Mouse (Mus musculus) hindbrain, postnatal 0 days (tissue): ENCODE measurements at regions not wholly inside any gene's neighbourhood (a gene's known extent, or its start where the extent isn't known, plus 50 kb on each side); places are given as distances from the start of the nearest gene placed in this dataset.
"Not testable (repeated sequence)": the region's sequence is repeated elsewhere in the genome, so short reads cannot be mapped to it uniquely, and the experiment has no call there.

ENCODE experiments used
- ATAC-seq: fragments of 200-750 bp; cut with Nextera tagmentation; 2 replicates; pipeline ENCODE4 v1.8.0; 2017; ENCODE audit warnings: mild to moderate bottlenecking, moderate TSS enrichment, moderate library complexity
- DNase-seq: peaks from one replicate; pipeline ENCODE4 v3.0.0-alpha.2; 2015; ENCODE audit warnings: low spot score
- H3K27ac ChIP-seq: fragments of 300-500 bp; sonication (generic); 2 replicates; pipeline ENCODE4 v1.5.1; 2014; ENCODE audit warnings: mild to moderate bottlenecking
- H3K27me3 ChIP-seq: fragments of 300-500 bp; sonication (generic); 2 replicates; pipeline ENCODE4 v1.6.1; 2014; ENCODE audit warnings: low read length, mixed read lengths; ENCODE audit not compliant: insufficient read depth
- H3K36me3 ChIP-seq: fragments of 300-500 bp; sonication (generic); 2 replicates; pipeline ENCODE4 v1.6.1; 2014; ENCODE audit warnings: low read length, mixed read lengths; ENCODE audit not compliant: insufficient read depth
- H3K4me1 ChIP-seq: fragments of 300-500 bp; sonication (generic); 2 replicates; pipeline ENCODE4 v1.6.1; 2014; ENCODE audit warnings: antibody characterized with exemption, low read length, mixed read lengths; ENCODE audit not compliant: insufficient read depth
- H3K4me2 ChIP-seq: fragments of 300-500 bp; sonication (generic); 2 replicates; pipeline ENCODE4 v1.6.1; 2014; ENCODE audit warnings: low read depth, mild to moderate bottlenecking, low read length, moderate library complexity, mixed read lengths
- H3K4me3 ChIP-seq: fragments of 300-500 bp; sonication (generic); 2 replicates; pipeline ENCODE4 v1.5.1; 2014; ENCODE audit warnings: low read length
- H3K9ac ChIP-seq: fragments of 300-500 bp; sonication (generic); replicated peaks from 2 replicates; pipeline ENCODE4 v1.6.1; 2014; ENCODE audit warnings: mild to moderate bottlenecking, low read length, moderate library complexity, mixed read lengths
- H3K9me3 ChIP-seq: fragments of 300-500 bp; sonication (generic); 2 replicates; pipeline ENCODE4 v1.6.1; 2016; ENCODE audit warnings: low read length, mixed read lengths
- CTCF ChIP-seq: IDR thresholded peaks from 2 replicates; pipeline ENCODE4 v1.5.1; 2016; ENCODE audit warnings: antibody characterized with exemption, control low read depth, low read depth
- WGBS: fragments of 180-500 bp; shearing (Covaris S2); extraction: QIAGEN DNeasy Blood & Tissue Kit; methylation state at CpG from one replicate; pipeline ENCODE4 v1.1.7; 2014; 5-methylcytosine and 5-hydroxymethylcytosine counted together

GRCm38 (mm10) chr5:129281406-129281805, 184.9 kb downstream of the Adgrd1 start:
- no peak overlapping the region for H3K4me2 ChIP-seq
- TF ChIP-seq CTCF: no peak
- H3K9ac ChIP-seq: no peak overlapping the region
- DNase-seq: no peak
- H3K4me1 ChIP-seq: 0 out of 2 replicates have a peak, but pooled peaks cover 2% of the 10 kb centered on the region
- H3K27me3 ChIP-seq: no peaks in the 10 kb centered on the region
- no peaks in the 10 kb centered on the region for H3K36me3 ChIP-seq
- no peaks in the 10 kb centered on the region for H3K9me3 ChIP-seq
- WGBS: 20% methylated on average over 2 of the region's 2 CpGs
- no peak overlapping the region for H3K4me3 ChIP-seq
- H3K27ac ChIP-seq: no peak overlapping the region
- no peak for ATAC-seq

- 7% methylated on average over 8 of the region's 8 CpGs for WGBS
- H3K27ac ChIP-seq: no peak overlapping the region
- H3K9me3 ChIP-seq: no peaks in the 10 kb centered on the region
- H3K9ac ChIP-seq: no peak overlapping the region
- 0 out of 2 replicates have a peak, but pooled peaks cover 2% of the 10 kb centered on the region for H3K4me1 ChIP-seq
- H3K36me3 ChIP-seq: no peaks in the 10 kb centered on the region
- ATAC-seq: no peak
- no peak overlapping the region for H3K4me3 ChIP-seq
- no peak for TF ChIP-seq CTCF
- DNase-seq: peak; percentile 28
- no peak overlapping the region for H3K4me2 ChIP-seq
- no peaks in the 10 kb centered on the region for H3K27me3 ChIP-seq
These were observed 185.6 kb downstream of the Adgrd1 start for GRCm38 (mm10) chr5:129282133-129282532.

DNA sequence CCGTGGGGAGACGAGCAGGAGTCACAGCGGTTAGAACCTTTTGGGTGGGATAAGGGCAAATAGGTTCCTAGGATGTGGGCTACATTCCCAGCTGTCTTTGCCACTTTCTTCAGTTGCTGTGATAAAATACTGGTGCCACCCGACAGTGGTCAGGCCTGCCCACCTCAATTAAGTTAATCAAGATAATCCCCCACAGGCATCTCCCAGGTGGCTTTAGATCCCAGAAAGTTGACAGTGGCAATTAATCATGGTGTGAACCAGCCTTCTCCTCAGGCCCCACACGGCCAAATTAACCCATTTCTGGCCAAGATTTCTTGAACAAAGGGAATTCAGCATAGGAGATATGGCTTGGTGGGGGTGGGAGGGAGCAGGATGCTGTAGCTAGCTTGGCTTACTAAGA, 186.3 kb downstream of the Adgrd1 start:
- no peak for DNase-seq
- Histone ChIP-seq H3K27me3 (no peaks in the 10 kb centered on the region), H3K4me2 (no peak overlapping the region), H3K27ac (no peak overlapping the region), H3K36me3 (no peaks in the 10 kb centered on the region), H3K9ac (no peak overlapping the region), H3K9me3 (no peaks in the 10 kb centered on the region), H3K4me1 (0 out of 2 replicates have a peak, but pooled peaks cover 2% of the 10 kb centered on the region), H3K4me3 (no peak overlapping the region)
- no peak for TF ChIP-seq CTCF
- WGBS: 22% methylated on average over 5 of the region's 5 CpGs
- ATAC-seq: no peak

DNA sequence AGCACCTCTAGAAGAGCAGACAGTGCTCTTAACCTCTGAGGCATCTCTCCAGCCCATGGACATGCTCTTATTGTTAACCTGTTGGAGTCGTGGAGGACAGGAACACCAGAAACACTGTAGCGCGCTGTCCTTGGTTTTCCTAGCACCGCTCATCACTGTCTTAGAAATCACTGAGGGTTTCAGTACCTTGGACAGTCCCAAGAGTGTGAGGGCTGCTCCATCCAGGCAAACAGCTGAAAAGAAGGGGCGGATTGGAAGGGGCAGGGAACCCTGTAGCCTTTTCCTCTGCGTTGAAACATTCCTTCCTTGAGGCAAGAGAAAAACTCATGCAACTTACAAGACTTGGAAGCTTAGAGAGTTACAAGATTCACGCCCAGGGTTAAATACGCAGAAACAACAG, 190.9 kb downstream of the Adgrd1 start:
- Histone ChIP-seq H3K27me3 (no peaks in the 10 kb centered on the region), H3K9me3 (no peaks in the 10 kb centered on the region), H3K4me2 (no peak overlapping the region), H3K4me3 (no peak overlapping the region), H3K9ac (no peak overlapping the region), H3K36me3 (no peaks in the 10 kb centered on the region), H3K4me1 (0 out of 2 replicates have a peak, but pooled peaks cover 2% of the 10 kb centered on the region), H3K27ac (no peak overlapping the region)
- no peak for TF ChIP-seq CTCF
- ATAC-seq (no peak), DNase-seq (peak; percentile 55)
- 22% methylated on average over 8 of the region's 8 CpGs for WGBS

DNA sequence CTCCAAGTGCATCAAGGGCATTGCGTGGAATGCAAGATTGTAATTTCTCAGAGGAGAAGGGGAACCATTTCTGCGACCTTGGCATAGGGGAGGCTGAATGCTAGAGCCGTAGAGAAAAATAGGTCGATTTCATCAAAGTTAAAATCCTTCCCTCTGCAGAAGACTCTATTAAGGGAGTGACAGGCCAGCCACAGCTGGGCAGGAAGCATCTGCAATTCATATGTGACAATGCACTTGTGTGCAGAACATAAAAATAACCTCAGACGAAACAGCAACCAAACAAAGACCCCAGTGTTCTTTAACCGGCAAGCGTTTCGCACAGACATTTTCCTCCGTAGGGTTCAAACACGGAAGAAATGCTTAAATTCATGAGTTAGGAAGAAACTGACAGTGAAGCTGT, 196.3 kb downstream of the Adgrd1 start:
- H3K36me3 ChIP-seq, H3K9me3 ChIP-seq, H3K27me3 ChIP-seq, H3K4me2 ChIP-seq, H3K4me3 ChIP-seq, DNase-seq, H3K9ac ChIP-seq, ATAC-seq, H3K27ac ChIP-seq, H3K4me1 ChIP-seq: not testable (repeated sequence)
- 51% methylated on average over 10 of the region's 10 CpGs for WGBS

DNA sequence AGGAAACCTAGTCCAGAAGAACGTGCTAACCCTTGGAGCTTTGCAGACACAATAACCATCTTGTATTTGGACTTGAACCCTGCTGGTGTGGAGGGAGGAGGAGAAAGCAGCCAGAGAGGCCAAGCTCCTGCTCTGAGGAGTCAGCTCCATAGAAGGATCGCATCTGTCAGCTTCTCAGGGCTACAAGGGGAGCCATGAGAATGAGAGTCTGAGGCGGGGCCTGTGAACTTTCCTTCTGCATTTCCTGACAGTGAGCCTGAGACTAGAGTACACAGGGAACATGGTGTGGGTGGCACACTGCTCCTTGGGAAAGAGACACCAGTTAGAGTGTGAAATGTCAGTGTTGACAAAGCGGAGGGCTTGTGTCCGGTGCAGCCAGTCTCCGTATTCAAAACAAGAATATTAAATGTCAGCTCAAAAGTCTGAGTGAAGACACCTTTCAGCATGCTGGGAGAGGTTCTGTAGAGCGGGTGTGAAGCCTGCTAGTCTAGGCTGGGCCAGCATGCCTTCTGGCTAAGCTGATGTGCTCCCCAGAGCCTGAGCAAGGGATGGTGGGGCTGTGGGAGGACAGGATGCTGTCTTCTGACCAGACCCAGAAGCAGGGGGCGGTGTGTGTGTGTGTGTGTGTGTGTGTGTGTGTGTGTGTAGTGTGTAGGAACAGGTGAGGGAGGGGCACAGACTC, 198.5 kb downstream of the Adgrd1 start:
- ATAC-seq: peak; percentile 35; the same call in 1 of the 2 replicates
- not testable (repeated sequence) for DNase-seq, H3K27ac ChIP-seq, H3K4me3 ChIP-seq, H3K27me3 ChIP-seq, H3K9me3 ChIP-seq, H3K36me3 ChIP-seq, H3K9ac ChIP-seq, H3K4me2 ChIP-seq, H3K4me1 ChIP-seq
- WGBS: 67% methylated on average over 8 of the region's 8 CpGs

DNA sequence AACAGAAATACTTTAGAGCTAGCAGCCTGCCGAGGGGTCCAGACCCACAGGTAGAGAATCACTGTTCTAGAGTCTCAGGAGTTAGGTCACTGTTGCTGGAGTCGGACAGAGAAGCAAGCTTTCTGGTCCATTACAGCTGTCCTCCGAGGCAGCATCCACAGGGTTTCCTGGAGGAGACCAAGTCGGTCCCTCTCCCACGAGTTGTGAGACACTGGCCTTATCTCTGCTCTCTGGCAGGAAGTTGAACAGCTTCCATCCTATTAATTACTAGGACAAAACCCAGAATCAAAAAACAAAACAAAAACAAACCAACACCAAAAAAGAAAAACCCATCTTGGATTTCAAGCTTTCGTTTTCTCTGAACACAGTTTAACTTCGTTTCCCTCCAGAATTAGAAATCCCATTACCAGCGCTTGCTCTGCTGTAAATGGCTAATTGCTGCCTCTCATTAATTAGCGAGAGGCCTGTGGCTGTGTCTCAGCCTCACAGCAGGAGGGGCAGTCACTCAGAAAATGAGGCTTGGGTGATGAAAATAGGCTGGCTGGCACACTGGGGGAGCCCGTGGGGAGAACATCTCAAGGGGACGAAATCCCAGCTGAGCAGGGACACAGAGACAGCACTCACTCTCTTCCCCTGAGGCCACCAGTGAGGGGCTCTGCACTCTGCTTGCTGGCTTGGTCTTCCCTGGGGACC, 201.3 kb downstream of the Adgrd1 start:
- ATAC-seq: no peak
- no peaks in the 10 kb centered on the region for H3K4me1 ChIP-seq
- H3K4me3 ChIP-seq: no peak overlapping the region
- DNase-seq: peak; percentile 51
- H3K36me3 ChIP-seq: no peaks in the 10 kb centered on the region
- H3K9me3 ChIP-seq: no peaks in the 10 kb centered on the region
- no peaks in the 10 kb centered on the region for H3K27me3 ChIP-seq
- H3K4me2 ChIP-seq: no peak overlapping the region
- TF ChIP-seq CTCF: no peak
- H3K27ac ChIP-seq: no peak overlapping the region
- WGBS: 35% methylated on average over 11 of the region's 11 CpGs
- no peak overlapping the region for H3K9ac ChIP-seq
